Comparison of ENCODE assay signal across 10 mouse cellular contexts in genomic region chr7:44925468-44925867, GRCm38 (mm10). TPM values are rescaled to one million over a fixed set of nuclear protein-coding genes. Genes with fewer than 3 reads are reported as not detected.
DNase-seq lines count a peak whose midpoint lies in the region; TF ChIP-seq lines count a peak whose summit lies in the region.
"Had no signal": no experiment of that assay in that cellular context is flagged by ENCODE, and none has a peak within 500 bp of the region (broad histone marks: within the 10 kb centered on the region; RNA-seq: fewer than 3 reads in every experiment).

No protein-coding gene starts in this region.

- TF ChIP-seq POLR2A in lung, adult 2 months (IDR thresholded peaks at IDR 0.05; ENCODE audit: borderline replicate concordance, extremely low read depth, low read depth, low read length): no peak

- DNase-seq in cerebellum, adult 9-10 months: peak; percentile 50
- DNase-seq in cerebellum, adult 11-12 months: no peak
- DNase-seq in lung, adult 2 months: no peak
- DNase-seq in lung, postnatal 25 days (ENCODE audit: low spot score): no peak
- DNase-seq in cerebellum, postnatal 10 days: peak; percentile 65 to 71
- DNase-seq in lung, postnatal 14 days: peak; percentile 48
- DNase-seq in urinary bladder, postnatal 10 days (ENCODE audit: low spot score): no peak
- no peak for DNase-seq in gastrocnemius, adult 8-10 months (ENCODE audit: low spot score in 2 of 2)

- 67% methylated on average over 3 of the region's 3 CpGs for WGBS in lung, adult 2 months

- TF ChIP-seq CTCF in lung, adult 2 months (IDR thresholded peaks at IDR 0.05; ENCODE audit: insufficient read depth, low read length): peak; percentile 42

- H3K4me3 ChIP-seq in lung, adult 2 months (replicated peaks; ENCODE audit: extremely low read depth, low read depth, low read length): no peak overlapping the region

- H3K4me1 ChIP-seq in lung, adult 2 months (ENCODE audit: control insufficient read depth, insufficient read depth, low read length): peaks cover 2% of the 10 kb centered on the region; the same call in 1 of the 2 replicates

RNA-seq across cellular contexts. Expression of gene Ap2a1, which starts 3.8 kb away (rescaled TPM):
- polyA plus RNA-seq in lung, adult 2 months (2012; rRNA removed): 94.8 and 101 TPM in 2 replicates
- total RNA-seq in gastrocnemius, adult 8-10 months (2022): 10 to 100 TPM; 63.5 to 67.9 (median 65.5) TPM

RNA-seq across cellular contexts. Expression of gene Tsks, which starts 17.5 kb away (rescaled TPM):
- 0.16 TPM in 1 of 2 replicates, not detected in the other for polyA plus RNA-seq in lung, adult 2 months (2012; rRNA removed)
- not detected for total RNA-seq in gastrocnemius, adult 8-10 months (2022)
- total RNA-seq: heart, adult 18-20 months had no signal
- polyA plus RNA-seq: spleen, adult 2 months had no signal

RNA-seq across cellular contexts. Expression of gene Fuz, which starts 29.6 kb away (rescaled TPM):
- polyA plus RNA-seq in lung, adult 2 months (2012; rRNA removed): 77.8 and 82.1 TPM in 2 replicates
- total RNA-seq in gastrocnemius, adult 8-10 months (2022): 10 to 100 TPM; 17.4 to 27.1 (median 18.7) TPM

RNA-seq across cellular contexts. Expression of gene Med25, which starts 33.0 kb away (rescaled TPM):
- 133 and 233 TPM in 2 replicates for polyA plus RNA-seq in lung, adult 2 months (2012; rRNA removed)
- total RNA-seq in gastrocnemius, adult 8-10 months (2022): 10 to 100 TPM; 64.0 to 79.1 (median 71.0) TPM

RNA-seq across cellular contexts. Expression of gene Cpt1c, which starts 49.2 kb away (rescaled TPM):
- polyA plus RNA-seq in lung, adult 2 months (2012; rRNA removed): 20.7 and 21.0 TPM in 2 replicates
- 1 to 10 TPM in 1 of 4 experiments, under 1 TPM in 3; 0.61 to 1.3 (median 0.71) TPM for total RNA-seq in gastrocnemius, adult 8-10 months (2022)

Comparison
In these comparisons a context has a peak if more than half of its experiments do, and no peak if none do; other contexts are left out.
1. DNase-seq: peak in cerebellum, adult 9-10 months (single experiment), cerebellum, postnatal 10 days (2 of 2) and lung, postnatal 14 days (single experiment); none in cerebellum, adult 11-12 months (single experiment), lung, adult 2 months (single experiment), lung, postnatal 25 days (single experiment), urinary bladder, postnatal 10 days (single experiment) and gastrocnemius, adult 8-10 months (0 of 2).